Mouse (Mus musculus): ENCODE results near the gene Rpl11. TPM values are rescaled to one million over a fixed set of nuclear protein-coding genes. Genes with fewer than 3 reads are reported as not detected.
A peak's percentile ranks its signal among the peaks of the same experiment; 100 is the strongest.

Rpl11 gene
- total RNA-seq, 2 experiments from 2014 or later = 466 to 495 TPM

- no peak for DNase-seq (ENCODE audit: low spot score in 2 of 2)
These were observed 22.0 kb downstream of the Rpl11 start for GRCm38 (mm10) chr4:136030968-136031909.

DNA sequence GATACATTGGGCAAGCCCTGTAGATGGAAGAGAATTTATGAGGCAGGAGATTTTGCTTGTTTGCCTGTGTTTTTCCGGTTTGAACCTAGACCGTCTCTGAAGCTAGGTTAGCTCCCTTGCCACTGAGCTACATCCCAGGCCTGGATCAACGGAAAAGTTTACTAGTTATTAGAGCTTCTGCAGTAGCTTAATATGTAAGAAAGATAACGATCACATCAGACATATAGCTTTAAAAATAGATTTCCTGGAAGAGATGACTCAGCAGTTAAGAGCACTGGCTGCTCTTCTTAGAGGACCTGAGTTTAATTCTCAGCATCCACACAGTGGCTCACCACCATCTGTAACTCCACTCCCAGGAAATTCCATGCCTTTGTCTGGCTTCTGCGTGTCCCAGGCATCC lies 24.5 kb downstream of the Rpl11 start:
- DNase-seq (ENCODE audit: low spot score in 2 of 2) = no peak

DNA sequence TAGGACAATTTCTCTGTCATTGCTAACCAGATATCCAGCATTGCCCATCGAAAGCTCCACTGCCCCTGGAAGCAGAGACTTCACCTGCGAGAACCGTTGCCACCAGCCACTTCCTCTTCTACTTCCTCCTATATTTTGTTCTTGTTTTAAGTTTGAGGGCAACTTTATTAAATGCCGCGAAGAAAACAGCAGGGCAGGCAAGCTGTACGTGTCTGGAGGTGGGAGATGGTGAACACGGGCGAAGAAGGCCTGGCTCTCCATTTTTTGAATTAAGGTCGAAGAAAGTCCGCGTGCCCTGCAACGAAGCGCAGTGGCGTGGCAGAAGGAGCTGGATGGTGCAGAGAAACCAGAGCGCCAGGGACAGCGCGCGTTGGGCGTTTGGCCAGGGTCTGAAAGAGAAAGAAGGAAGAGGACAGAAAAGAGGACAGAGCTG lies 25.1 kb downstream of the Rpl11 start:
- no peak for DNase-seq (ENCODE audit: low spot score in 2 of 2)

GRCm38 (mm10) chr4:136027416-136028131 lies 25.7 kb downstream of the Rpl11 start:
- DNase-seq (ENCODE audit: low spot score in 2 of 2) = no peak

GRCm38 (mm10) chr4:136025350-136025749 lies 27.9 kb downstream of the Rpl11 start:
- no peak for DNase-seq (ENCODE audit: low spot score in 2 of 2)

- DNase-seq (ENCODE audit: low spot score in 2 of 2) = peak in 1 of 2 experiments; percentile 27
These were observed 30.3 kb downstream of the Rpl11 start for GRCm38 (mm10) chr4:136022924-136023323.

GRCm38 (mm10) chr4:136021549-136022047 lies 31.6 kb downstream of the Rpl11 start, which contains the start of gene Eloa:
Gene Eloa, minus strand, starts transcription at chr4:136021763.
- DNase-seq (ENCODE audit: low spot score in 2 of 2) = peak; percentile 99 to 100

- no peak for DNase-seq (ENCODE audit: low spot score in 2 of 2)
These were observed 32.3 kb downstream of the Rpl11 start for GRCm38 (mm10) chr4:136020743-136021548.

DNA sequence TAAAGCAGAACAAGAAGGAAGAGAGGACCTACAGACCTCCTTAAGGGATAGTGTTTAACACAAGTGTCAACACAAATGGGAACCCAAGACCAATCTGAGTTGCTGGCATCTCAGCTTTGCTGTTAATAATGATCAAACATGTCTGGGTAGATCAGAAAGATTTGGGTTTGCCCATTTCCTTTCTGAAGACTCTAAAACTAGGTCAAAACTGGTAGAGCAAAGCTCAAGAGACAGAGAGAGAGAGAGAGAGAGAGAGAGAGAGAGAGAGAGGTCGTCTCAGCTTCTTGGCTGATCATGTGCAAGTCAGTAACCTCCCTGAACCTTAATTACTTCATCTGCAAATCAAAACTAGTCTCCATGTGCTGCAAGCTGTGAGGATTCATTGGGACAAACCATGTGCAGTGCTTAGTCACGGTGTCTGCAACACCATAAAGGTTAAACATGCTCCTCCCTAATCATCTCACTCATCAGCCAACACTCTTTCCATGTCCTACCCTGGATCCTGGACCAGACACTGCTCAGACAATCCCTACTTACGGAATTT lies 37.1 kb downstream of the Rpl11 start:
- no peak for DNase-seq (ENCODE audit: low spot score in 2 of 2)

GRCm38 (mm10) chr4:136010586-136010985 lies 42.6 kb downstream of the Rpl11 start:
- no peak for DNase-seq (ENCODE audit: low spot score in 2 of 2)

DNA sequence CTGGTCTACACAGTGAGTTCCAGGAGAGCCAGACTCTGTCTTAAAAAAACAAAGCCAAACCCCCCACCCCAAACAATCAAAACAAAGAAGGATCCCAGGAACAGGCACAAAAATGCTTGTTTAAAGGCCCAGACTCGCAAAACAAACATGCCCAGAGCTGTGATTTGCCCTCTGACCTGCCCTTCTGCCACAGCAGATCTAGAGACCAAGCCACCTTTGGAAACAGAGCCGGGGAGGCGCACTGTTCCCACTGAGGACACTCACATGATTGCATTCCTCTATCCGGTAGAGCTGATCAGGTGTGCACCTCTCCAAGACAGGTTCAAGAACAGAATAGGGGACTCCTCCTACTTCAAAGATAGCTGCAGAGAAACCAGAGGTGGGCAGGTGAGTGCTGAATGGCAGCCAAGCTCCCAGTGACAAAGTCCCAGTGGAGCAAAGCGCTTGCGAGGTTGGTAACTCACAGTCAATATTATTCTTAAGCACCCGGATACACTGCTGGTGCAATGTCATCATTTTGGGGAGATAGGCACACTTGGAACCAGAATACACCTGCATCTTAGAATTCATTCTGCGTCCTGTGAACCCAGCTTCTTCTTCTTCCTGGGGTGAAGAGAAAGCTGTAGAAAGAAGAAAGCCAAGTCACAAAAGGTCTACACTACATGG lies 44.3 kb downstream of the Rpl11 start:
- DNase-seq (ENCODE audit: low spot score in 2 of 2) = no peak

- no peak for DNase-seq (ENCODE audit: low spot score in 2 of 2)
These were observed 46.4 kb downstream of the Rpl11 start for GRCm38 (mm10) chr4:136006821-136007220.

GRCm38 (mm10) chr4:136004921-136005320 lies 48.3 kb downstream of the Rpl11 start:
- no peak for DNase-seq (ENCODE audit: low spot score in 2 of 2)

DNA sequence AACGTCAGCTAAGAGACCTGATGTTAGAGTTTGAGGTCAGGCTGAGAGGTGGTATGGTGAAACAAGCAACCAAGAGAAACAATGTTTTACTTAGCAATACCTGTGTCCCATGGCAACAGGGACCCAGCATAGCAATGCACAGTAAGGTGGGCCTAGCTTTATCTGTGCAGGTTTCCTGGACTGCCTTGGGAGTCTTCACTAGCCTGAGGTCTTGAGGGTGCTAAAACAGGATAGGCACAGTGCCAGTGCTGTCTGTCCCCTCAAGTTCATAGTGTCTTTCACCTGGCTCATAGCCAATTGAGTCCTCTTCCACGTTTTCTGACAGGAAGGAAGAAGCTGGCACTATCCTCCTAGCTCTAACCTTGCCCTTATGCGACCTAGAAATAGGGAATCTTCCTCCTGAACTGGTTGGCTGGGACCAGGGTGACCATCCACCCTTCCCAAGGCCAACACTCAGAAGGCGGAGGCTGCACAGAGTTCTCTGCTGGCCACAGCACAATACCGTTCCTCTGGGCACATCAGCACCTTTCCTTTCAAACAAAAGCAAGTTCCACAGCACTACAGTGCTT lies 49.0 kb downstream of the Rpl11 start:
- DNase-seq (ENCODE audit: low spot score in 2 of 2) = no peak

DNA sequence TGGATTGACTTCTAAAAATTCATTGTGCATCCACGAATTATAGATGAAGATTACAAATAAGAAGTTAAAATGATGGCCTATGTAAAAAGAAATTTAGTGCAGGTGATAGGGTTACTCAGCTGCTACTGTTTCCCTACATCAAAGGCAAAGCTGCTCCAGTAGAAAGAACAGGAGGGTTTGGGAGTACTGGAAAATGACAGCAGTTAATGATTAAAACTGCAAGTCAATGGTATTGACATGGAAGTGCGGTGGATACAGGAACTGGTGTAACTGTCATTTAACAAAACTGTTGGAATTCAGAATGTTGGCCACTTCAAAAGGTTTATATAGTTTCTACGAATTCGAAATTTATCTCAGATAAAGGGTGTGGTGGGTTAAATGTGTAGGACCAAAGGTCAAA lies 58.1 kb downstream of the Rpl11 start:
- no peak for DNase-seq (ENCODE audit: low spot score in 2 of 2)

DNA sequence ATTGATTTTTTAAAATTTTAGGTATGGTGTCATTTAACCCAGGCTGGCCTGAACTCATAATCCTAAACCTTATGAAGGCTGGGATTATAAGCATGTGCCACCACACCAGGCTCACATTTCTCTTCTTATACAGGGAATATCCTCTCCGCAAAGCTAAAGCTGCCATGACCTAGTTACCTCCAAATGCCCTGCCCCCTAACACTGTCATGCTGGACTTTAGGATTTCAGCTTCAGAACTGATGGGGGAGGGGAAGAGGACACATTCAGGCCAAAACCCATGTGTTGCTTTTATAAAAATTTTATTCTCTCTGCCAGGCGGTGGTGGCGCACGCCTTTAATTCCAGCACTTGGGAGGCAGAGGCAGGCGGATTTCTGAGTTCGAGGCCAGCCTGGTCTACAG lies 59.3 kb downstream of the Rpl11 start:
- no peak for DNase-seq (ENCODE audit: low spot score in 2 of 2)

GRCm38 (mm10) chr4:135987714-135988113 lies 65.5 kb downstream of the Rpl11 start:
- DNase-seq (ENCODE audit: low spot score in 2 of 2) = no peak

GRCm38 (mm10) chr4:135986943-135987710 lies 66.1 kb downstream of the Rpl11 start, which contains the start of gene Pithd1:
Gene Pithd1, minus strand, starts transcription at chr4:135987264.
- peak; percentile 91 to 93 for DNase-seq (ENCODE audit: low spot score in 2 of 2)

Measured in gastrocnemius, postnatal 4 days (tissue).